Mouse (Mus musculus): ENCODE measurements at regions not wholly inside any gene's neighbourhood (a gene's known extent, or its start where the extent isn't known, plus 50 kb on each side); places are given as distances from the start of the nearest gene placed in this dataset.

DNA sequence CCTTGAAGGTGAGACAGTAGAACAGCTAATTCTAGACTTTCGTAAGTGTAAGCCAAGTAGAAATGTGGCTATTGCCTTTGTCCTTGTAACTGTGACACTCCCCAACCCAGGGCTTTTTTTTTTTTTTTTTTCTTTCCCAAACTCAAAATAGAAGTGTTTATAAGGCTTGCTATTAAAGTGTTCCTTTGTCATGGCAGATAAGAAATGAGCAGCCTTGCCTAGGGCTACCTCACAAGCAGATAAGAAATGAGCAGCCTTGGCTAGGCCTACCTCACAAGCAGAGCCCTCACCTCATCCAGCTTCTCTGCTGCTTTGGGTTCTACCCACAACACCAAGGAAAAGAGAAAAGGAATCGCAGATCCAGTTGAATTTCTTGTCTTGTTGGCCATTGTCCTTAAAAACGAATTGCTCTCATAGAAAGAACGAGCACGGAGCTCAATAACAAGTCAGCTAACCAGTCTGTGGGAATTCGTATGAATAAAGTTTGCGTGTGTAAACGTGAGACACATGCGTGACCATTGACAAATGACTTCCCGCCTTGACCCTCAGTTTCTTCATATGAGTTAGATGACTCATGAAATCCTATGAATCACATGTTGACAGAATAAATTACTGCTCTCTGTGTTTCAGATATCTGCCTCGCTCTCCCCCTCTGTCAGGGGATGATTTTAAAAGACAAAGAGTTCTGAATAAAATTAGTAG is 192.6 kb upstream of the Kbtbd8 start:
- H3K27ac ChIP-seq (ENCODE audit: low read length), result no peak overlapping the region

DNA sequence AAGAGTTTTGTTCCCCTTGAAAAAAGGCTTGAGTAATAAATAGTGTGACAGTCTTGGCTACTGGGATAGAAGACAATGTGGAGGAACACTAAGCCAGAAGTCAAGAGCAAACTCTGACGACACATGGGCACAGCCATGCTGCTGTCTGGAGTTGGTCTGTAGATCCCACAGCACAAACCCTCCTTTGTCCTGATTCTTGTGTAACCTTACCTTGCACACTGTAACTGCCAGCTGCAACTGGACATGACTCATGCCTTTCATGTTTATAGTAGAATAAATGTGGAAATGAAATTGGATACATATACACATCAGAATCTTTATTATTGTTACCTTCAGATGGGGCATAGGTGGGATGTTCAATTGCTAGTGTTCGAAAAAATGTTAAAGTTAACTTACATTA is 195.3 kb upstream of the Kbtbd8 start:
- no peak for ATAC-seq
- H3K4me2 ChIP-seq (ENCODE audit: low read length), result no peak overlapping the region
- H3K27ac ChIP-seq (ENCODE audit: low read length), result no peak overlapping the region
- no peaks in the 10 kb centered on the region for H3K9me3 ChIP-seq (ENCODE audit: control insufficient read depth, low read length)
- WGBS, result 80% methylated on average over 2 of the region's 2 CpGs
- H3K27me3 ChIP-seq (replicated peaks; ENCODE audit: control insufficient read depth, insufficient read depth, low read length), result no peaks in the 10 kb centered on the region
- no peak overlapping the region for H3K9ac ChIP-seq (replicated peaks; ENCODE audit: low read depth, low read length)
- no peak overlapping the region for H3K4me3 ChIP-seq (replicated peaks; ENCODE audit: low read length)
- H3K4me1 ChIP-seq (replicated peaks; ENCODE audit: control insufficient read depth, insufficient read depth, low read length), result no peaks in the 10 kb centered on the region
- no peaks in the 10 kb centered on the region for H3K36me3 ChIP-seq (ENCODE audit: control insufficient read depth, insufficient read depth)

More for the DNA sequence above, 192.6 kb upstream of the Kbtbd8 start:
- Histone ChIP-seq H3K4me1 (replicated peaks; ENCODE audit: control insufficient read depth, insufficient read depth, low read length) (no peaks in the 10 kb centered on the region), H3K9ac (replicated peaks; ENCODE audit: low read depth, low read length) (no peak overlapping the region), H3K27me3 (replicated peaks; ENCODE audit: control insufficient read depth, insufficient read depth, low read length) (no peaks in the 10 kb centered on the region), H3K4me3 (replicated peaks; ENCODE audit: low read length) (no peak overlapping the region), H3K36me3 (ENCODE audit: control insufficient read depth, insufficient read depth) (no peaks in the 10 kb centered on the region), H3K4me2 (ENCODE audit: low read length) (no peak overlapping the region), H3K9me3 (ENCODE audit: control insufficient read depth, low read length) (no peaks in the 10 kb centered on the region)
- WGBS, result 91% methylated on average over 11 of the region's 11 CpGs
- no peak for ATAC-seq

DNA sequence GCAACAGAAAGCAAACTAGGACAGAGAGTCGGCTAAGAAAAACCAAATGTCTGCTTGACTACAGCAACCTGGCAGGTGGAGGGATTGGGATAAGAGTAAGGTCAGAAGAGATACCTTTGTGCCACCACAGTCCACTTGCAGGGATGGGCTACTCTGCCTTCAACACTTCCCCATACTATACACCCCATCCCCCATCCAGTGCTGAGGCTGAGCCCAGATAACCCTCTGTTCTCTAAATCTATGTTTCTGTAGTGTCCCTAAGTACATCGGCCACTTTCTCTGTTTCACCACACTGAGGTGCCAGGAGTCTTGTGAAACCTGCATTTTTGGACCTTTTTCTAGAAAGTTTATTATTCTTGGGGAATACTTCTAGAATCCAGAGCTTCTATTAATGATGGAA is 196.3 kb upstream of the Kbtbd8 start:
- no peak overlapping the region for H3K27ac ChIP-seq (ENCODE audit: low read length)
- no peak overlapping the region for H3K4me2 ChIP-seq (ENCODE audit: low read length)
- H3K9me3 ChIP-seq (ENCODE audit: control insufficient read depth, low read length), result no peaks in the 10 kb centered on the region
- no peak overlapping the region for H3K4me3 ChIP-seq (replicated peaks; ENCODE audit: low read length)
- no peak overlapping the region for H3K9ac ChIP-seq (replicated peaks; ENCODE audit: low read depth, low read length)
- H3K27me3 ChIP-seq (replicated peaks; ENCODE audit: control insufficient read depth, insufficient read depth, low read length), result no peaks in the 10 kb centered on the region
- no peaks in the 10 kb centered on the region for H3K4me1 ChIP-seq (replicated peaks; ENCODE audit: control insufficient read depth, insufficient read depth, low read length)
- ATAC-seq, result no peak
- WGBS, result 98% methylated on average over 2 of the region's 2 CpGs
- H3K36me3 ChIP-seq (ENCODE audit: control insufficient read depth, insufficient read depth), result no peaks in the 10 kb centered on the region

DNA sequence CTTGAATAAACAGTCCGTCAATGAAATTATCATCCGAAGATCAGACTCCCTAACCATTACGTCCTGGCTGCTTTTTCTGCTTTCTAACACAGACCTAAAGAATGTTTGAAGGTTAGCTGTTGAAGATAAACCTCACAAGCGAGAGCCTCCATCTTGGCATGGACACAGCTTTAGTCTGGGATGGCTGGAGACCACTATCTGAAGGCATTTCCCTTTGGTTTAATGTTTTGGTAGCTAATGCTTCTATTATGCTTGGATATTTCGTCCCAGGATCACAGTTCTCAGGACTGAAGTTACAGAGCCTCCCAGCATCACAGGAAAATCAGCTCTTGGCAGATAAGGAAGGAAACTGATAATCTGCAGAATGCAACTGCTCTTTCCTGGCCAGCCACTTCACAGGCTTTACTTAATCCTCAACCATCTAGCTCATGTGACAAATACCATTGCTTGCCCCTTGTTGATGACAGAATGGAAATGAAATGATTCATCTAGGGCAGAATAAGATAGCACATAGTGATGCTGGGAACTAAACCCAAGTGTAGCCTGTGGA is 197.8 kb upstream of the Kbtbd8 start:
- Histone ChIP-seq H3K9ac (replicated peaks; ENCODE audit: low read depth, low read length) (no peak overlapping the region), H3K9me3 (ENCODE audit: control insufficient read depth, low read length) (no peaks in the 10 kb centered on the region), H3K4me3 (replicated peaks; ENCODE audit: low read length) (no peak overlapping the region), H3K27ac (ENCODE audit: low read length) (no peak overlapping the region), H3K27me3 (replicated peaks; ENCODE audit: control insufficient read depth, insufficient read depth, low read length) (no peaks in the 10 kb centered on the region), H3K36me3 (ENCODE audit: control insufficient read depth, insufficient read depth) (no peaks in the 10 kb centered on the region), H3K4me1 (replicated peaks; ENCODE audit: control insufficient read depth, insufficient read depth, low read length) (no peaks in the 10 kb centered on the region), H3K4me2 (ENCODE audit: low read length) (no peak overlapping the region)
- no peak for ATAC-seq
- WGBS, result 90% methylated on average over 5 of the region's 5 CpGs

DNA sequence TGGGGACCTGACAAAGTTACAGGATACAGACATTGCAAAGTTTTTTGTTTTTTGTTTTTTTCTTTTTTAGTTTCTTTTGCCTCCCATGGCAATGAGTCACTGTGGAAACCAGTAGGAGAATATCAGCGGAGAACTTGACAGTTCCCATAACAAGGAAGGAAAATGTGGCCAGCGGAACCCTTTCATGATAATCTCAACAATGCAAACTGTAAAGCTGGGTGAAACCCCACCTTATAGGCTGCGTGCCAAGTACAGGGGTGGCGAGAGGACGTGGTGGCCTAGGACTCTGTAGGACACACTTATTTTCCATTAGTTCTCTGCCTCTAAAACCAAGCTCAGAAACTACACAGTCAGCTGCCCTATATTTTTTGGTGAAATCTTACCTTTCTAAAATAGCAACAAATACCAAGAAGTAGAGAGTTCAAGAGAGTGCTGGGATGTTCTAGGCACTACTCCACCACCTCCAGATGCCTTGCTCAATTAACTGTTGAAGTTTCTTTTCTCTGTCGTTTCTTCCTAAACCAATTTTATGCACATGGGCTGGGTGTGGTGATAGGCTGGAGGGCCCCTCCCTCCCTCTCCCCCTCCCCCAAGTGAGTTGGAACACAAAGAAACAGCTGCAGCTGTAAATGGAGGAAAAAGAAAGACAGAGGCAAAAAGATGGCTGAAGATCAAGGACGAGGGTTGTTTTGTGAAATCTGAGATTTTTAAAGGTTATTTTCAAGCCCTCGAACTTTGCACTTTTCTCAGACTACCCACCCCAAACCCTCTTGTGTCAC is 201.0 kb upstream of the Kbtbd8 start:
- Histone ChIP-seq H3K4me2 (ENCODE audit: low read length) (no peak overlapping the region), H3K27me3 (replicated peaks; ENCODE audit: control insufficient read depth, insufficient read depth, low read length) (no peaks in the 10 kb centered on the region), H3K4me1 (replicated peaks; ENCODE audit: control insufficient read depth, insufficient read depth, low read length) (0 out of 2 replicates have a peak, but pooled peaks cover 4% of the 10 kb centered on the region), H3K27ac (ENCODE audit: low read length) (no peak overlapping the region), H3K4me3 (replicated peaks; ENCODE audit: low read length) (no peak overlapping the region), H3K36me3 (ENCODE audit: control insufficient read depth, insufficient read depth) (no peaks in the 10 kb centered on the region), H3K9ac (replicated peaks; ENCODE audit: low read depth, low read length) (no peak overlapping the region), H3K9me3 (ENCODE audit: control insufficient read depth, low read length) (no peaks in the 10 kb centered on the region)
- 50% methylated on average over 8 of the region's 8 CpGs for WGBS
- ATAC-seq, result no peak

DNA sequence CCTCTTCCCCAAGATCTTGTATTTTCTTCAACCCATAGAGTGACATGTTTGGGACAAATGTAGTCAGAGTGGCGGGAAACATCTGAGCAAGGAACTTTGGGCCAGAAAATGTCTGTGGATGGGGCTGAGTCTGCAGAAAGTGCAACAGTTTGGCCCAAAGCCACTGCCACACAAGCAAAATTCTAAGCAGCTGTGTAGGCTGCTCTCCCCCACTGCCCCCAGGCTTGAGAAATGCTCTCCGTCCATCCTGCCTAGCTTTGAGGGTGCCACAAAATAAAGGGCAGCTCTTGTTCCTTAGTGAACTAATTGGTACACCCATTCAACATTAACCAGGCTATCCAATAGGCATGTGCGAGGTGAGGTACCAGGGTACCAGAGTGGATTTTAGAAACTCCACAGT is 205.2 kb upstream of the Kbtbd8 start:
- Histone ChIP-seq H3K36me3 (ENCODE audit: control insufficient read depth, insufficient read depth) (no peaks in the 10 kb centered on the region), H3K9ac (replicated peaks; ENCODE audit: low read depth, low read length) (no peak overlapping the region), H3K4me1 (replicated peaks; ENCODE audit: control insufficient read depth, insufficient read depth, low read length) (0 out of 2 replicates have a peak, but pooled peaks cover 4% of the 10 kb centered on the region), H3K27me3 (replicated peaks; ENCODE audit: control insufficient read depth, insufficient read depth, low read length) (no peaks in the 10 kb centered on the region), H3K4me2 (ENCODE audit: low read length) (no peak overlapping the region), H3K27ac (ENCODE audit: low read length) (no peak overlapping the region), H3K4me3 (replicated peaks; ENCODE audit: low read length) (no peak overlapping the region), H3K9me3 (ENCODE audit: control insufficient read depth, low read length) (no peaks in the 10 kb centered on the region)
- no peak for ATAC-seq
- WGBS, result 40% methylated on average over 3 of the region's 3 CpGs

DNA sequence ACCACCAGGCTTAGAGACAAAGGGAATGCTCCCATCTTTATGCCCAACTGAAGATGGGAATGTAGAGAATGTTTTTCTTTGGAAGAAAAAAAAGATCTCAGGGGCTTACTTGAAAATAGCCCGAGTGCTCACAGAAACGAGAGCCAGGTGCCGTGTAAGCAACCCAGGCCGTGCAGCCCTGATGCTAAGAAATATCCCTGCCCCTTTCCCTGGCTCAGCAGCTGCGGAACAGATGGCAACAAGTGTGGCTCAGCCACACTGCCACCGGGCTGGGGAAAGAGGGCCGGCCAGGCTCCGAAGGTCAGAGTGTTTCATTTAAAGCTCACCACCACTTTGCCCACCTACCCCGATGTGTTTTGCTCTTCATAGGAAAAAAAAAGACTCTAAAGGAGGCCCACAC is 205.7 kb upstream of the Kbtbd8 start:
- Histone ChIP-seq H3K4me3 (replicated peaks; ENCODE audit: low read length) (no peak overlapping the region), H3K27me3 (replicated peaks; ENCODE audit: control insufficient read depth, insufficient read depth, low read length) (no peaks in the 10 kb centered on the region), H3K27ac (ENCODE audit: low read length) (no peak overlapping the region), H3K9me3 (ENCODE audit: control insufficient read depth, low read length) (no peaks in the 10 kb centered on the region), H3K4me2 (ENCODE audit: low read length) (no peak overlapping the region), H3K36me3 (ENCODE audit: control insufficient read depth, insufficient read depth) (no peaks in the 10 kb centered on the region), H3K4me1 (replicated peaks; ENCODE audit: control insufficient read depth, insufficient read depth, low read length) (0 out of 2 replicates have a peak, but pooled peaks cover 4% of the 10 kb centered on the region), H3K9ac (replicated peaks; ENCODE audit: low read depth, low read length) (no peak overlapping the region)
- ATAC-seq, result no peak
- WGBS, result 47% methylated on average over 9 of the region's 9 CpGs

DNA sequence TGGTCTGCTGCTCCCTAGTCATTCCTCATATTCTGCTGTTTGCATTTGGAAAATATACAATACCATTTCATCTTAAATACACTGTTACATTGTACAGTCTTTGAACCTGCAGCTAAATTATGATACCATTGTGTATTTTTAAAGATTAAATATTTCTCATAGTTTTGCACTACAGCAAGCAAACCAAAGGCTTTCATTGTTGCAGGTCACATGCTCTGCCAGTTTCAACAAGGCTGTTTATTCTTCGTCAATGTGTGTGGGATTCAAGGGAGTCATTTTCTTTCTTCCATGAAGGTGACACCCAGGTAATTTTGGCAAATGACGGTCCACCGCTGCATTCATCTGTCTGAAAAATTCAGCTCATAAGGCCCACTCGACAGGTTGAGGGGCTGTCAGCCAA is 200.9 kb upstream of the Lrig1 start:
- H3K9me3 ChIP-seq (ENCODE audit: control insufficient read depth, low read length), result no peaks in the 10 kb centered on the region
- WGBS, result 78% methylated on average over 4 of the region's 4 CpGs
- no peak overlapping the region for H3K27ac ChIP-seq (ENCODE audit: low read length)
- no peak overlapping the region for H3K9ac ChIP-seq (replicated peaks; ENCODE audit: low read depth, low read length)
- H3K4me1 ChIP-seq (replicated peaks; ENCODE audit: control insufficient read depth, insufficient read depth, low read length), result no peaks in the 10 kb centered on the region
- H3K4me3 ChIP-seq (replicated peaks; ENCODE audit: low read length), result no peak overlapping the region
- H3K36me3 ChIP-seq (ENCODE audit: control insufficient read depth, insufficient read depth), result no peaks in the 10 kb centered on the region
- H3K4me2 ChIP-seq (ENCODE audit: low read length), result no peak overlapping the region
- ATAC-seq, result no peak
- H3K27me3 ChIP-seq (replicated peaks; ENCODE audit: control insufficient read depth, insufficient read depth, low read length), result no peaks in the 10 kb centered on the region

DNA sequence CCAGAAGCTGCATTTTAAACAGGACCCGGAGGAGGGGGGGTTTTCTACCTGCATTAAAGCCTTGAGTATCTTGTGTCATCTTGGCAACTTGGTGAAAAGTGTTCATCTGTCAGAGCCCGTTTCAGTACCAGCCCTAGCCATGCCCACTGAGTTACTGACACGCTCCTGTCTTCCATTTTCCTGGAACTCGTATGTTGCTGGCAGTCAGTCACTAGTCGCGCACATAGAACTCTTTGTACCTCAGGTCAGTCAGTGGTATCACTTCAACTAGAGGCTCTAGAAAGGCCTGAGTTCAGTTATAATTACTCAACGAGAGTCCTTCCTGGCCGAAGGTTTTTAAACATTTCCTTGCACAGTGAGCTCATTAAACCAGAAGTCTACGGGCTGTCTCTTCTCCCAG is 198.9 kb upstream of the Lrig1 start:
- no peak for ATAC-seq
- Histone ChIP-seq H3K36me3 (ENCODE audit: control insufficient read depth, insufficient read depth) (no peaks in the 10 kb centered on the region), H3K27ac (ENCODE audit: low read length) (no peak overlapping the region), H3K4me3 (replicated peaks; ENCODE audit: low read length) (no peak overlapping the region), H3K4me1 (replicated peaks; ENCODE audit: control insufficient read depth, insufficient read depth, low read length) (no peaks in the 10 kb centered on the region), H3K27me3 (replicated peaks; ENCODE audit: control insufficient read depth, insufficient read depth, low read length) (no peaks in the 10 kb centered on the region), H3K9me3 (ENCODE audit: control insufficient read depth, low read length) (no peaks in the 10 kb centered on the region), H3K9ac (replicated peaks; ENCODE audit: low read depth, low read length) (no peak overlapping the region), H3K4me2 (ENCODE audit: low read length) (no peak overlapping the region)
- 47% methylated on average over 9 of the region's 9 CpGs for WGBS

Measured in forebrain, embryonic 16.5 days (tissue).